Mouse (Mus musculus): ENCODE data around the gene Gm20388.

DNA sequence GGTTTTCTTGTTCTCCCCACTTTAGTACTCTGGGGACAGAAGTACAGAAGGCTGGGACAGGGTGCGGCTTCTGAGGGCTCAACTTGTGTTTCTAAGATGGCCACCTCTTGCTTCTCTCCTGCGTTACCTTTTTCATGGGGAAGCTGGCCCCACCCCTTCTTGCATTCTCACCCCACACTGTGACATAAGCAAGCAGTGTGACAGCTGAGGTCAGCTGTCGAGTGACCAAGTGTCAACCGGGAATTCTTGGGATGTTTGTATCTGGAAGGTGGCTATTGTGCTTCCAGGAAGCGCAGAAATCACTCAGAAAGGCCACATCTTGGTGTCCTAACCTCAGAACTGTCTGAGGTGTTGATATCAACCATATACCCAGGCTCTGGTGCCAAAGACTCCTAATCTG is 1257.4 kb downstream of the Gm20388 start:
- TF ChIP-seq CTCF (IDR thresholded peaks at IDR 0.05; ENCODE audit: low read depth) (no peak), EP300 (optimal IDR thresholded peaks at IDR 0.05) (no peak)
